Comparison of ENCODE assay signal across 29 mouse cellular contexts in the genomic region with DNA sequence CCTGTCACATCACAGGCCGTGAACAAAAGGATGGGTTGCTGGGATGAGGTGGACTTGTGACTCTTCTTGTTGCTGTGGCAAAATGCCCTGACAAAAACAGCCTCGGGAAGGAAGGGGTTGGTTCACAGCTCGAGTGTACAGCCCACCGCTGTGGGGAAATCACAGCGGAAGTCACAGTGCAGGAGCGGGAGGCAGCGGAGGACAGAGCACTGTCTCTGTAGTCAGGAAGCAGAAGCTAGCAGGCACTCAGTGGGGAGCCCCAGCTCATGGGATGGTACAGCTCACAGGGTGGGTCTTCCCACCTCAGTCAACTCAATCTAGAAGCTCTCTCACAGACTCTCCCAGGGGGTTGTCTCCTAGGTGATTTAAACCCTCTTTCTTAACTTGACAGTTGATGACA. TPM values are rescaled to one million over a fixed set of nuclear protein-coding genes. Genes with fewer than 3 reads are reported as not detected.
A peak's percentile ranks its signal among the peaks of the same experiment; 100 is the strongest.
DNase-seq lines count a peak whose midpoint lies in the region; ATAC-seq lines count a peak whose summit lies in the region.
"Had no signal": no experiment of that assay in that cellular context is flagged by ENCODE, and none has a peak within 500 bp of the region (broad histone marks: within the 10 kb centered on the region; RNA-seq: fewer than 3 reads in every experiment).

No protein-coding gene starts in this region.

- DNase-seq in thymus, adult 18-20 months, result peak; percentile 15 to 25
- no peak for DNase-seq in thymus, postnatal 0 days (ENCODE audit: low spot score)
- DNase-seq in natural killer cell, adult 2 months (ENCODE audit: low spot score in 2 of 2), result peak; percentile 17 to 40
- peak; percentile 58 for DNase-seq in thymus, postnatal 4 days
- DNase-seq in layer of hippocampus, adult 8-10 months (ENCODE audit: low spot score in 2 of 2), result no peak
- DNase-seq in midbrain, embryonic 11.5 days (ENCODE audit: low spot score, missing footprints), result no peak
- DNase-seq in forebrain, embryonic 10.5 days (ENCODE audit: extremely low spot score, low spot score), result no peak
- DNase-seq: adrenal gland, adult 2 months; cerebellum, adult 11-12 months; cerebellum, postnatal 10 days; heart, adult 11 months; heart, postnatal 10 days; kidney, adult 11 months; left cerebral cortex, postnatal 4 days; lung, embryonic 14.5 days; right cerebral cortex, postnatal 14 days had no signal

- no peak overlapping the region for H3K4me3 ChIP-seq in midbrain, embryonic 11.5 days (ENCODE audit: low read depth, low read length)
- no peak overlapping the region for H3K4me3 ChIP-seq in forebrain, embryonic 10.5 days
- H3K4me3 ChIP-seq: embryonic facial prominence, embryonic 12.5 days; forebrain, embryonic 12.5 days; heart, embryonic 12.5 days; hindbrain, embryonic 10.5 days; limb, embryonic 15.5 days; midbrain, embryonic 13.5 days; neural tube, embryonic 12.5 days had no signal

- no peaks in the 10 kb centered on the region for H3K4me1 ChIP-seq in midbrain, embryonic 11.5 days (ENCODE audit: control insufficient read depth, insufficient read depth, low read length)
- peaks cover 17% of the 10 kb centered on the region for H3K4me1 ChIP-seq in forebrain, embryonic 10.5 days
- H3K4me1 ChIP-seq: midbrain, embryonic 13.5 days had no signal

- no peaks in the 10 kb centered on the region for H3K27me3 ChIP-seq in midbrain, embryonic 11.5 days (ENCODE audit: control insufficient read depth, insufficient read depth, low read length)
- no peaks in the 10 kb centered on the region for H3K27me3 ChIP-seq in forebrain, embryonic 10.5 days (ENCODE audit: poor library complexity, severe bottlenecking)
- H3K27me3 ChIP-seq: embryonic facial prominence, embryonic 12.5 days; forebrain, embryonic 12.5 days; heart, embryonic 12.5 days; limb, embryonic 15.5 days; midbrain, embryonic 13.5 days; neural tube, embryonic 12.5 days; Patski had no signal

- no peaks in the 10 kb centered on the region for H3K36me3 ChIP-seq in midbrain, embryonic 11.5 days (ENCODE audit: control insufficient read depth, insufficient read depth, low read length)
- no peaks in the 10 kb centered on the region for H3K36me3 ChIP-seq in forebrain, embryonic 10.5 days (replicated peaks)
- H3K36me3 ChIP-seq: embryonic facial prominence, embryonic 12.5 days; forebrain, embryonic 12.5 days; heart, embryonic 12.5 days; hindbrain, embryonic 10.5 days; limb, embryonic 15.5 days; midbrain, embryonic 13.5 days; neural tube, embryonic 12.5 days had no signal

- peak; percentile 33 for ATAC-seq in common myeloid progenitor, adult 5-6 weeks (replicated peaks; ENCODE audit: low read depth, poor library complexity, severe bottlenecking)
- no peak for ATAC-seq in midbrain, embryonic 11.5 days (ENCODE audit: low FRiP score)
- ATAC-seq: hindbrain, postnatal 0 days; midbrain, embryonic 13.5 days; Patski had no signal

- H3K9me3 ChIP-seq in midbrain, embryonic 11.5 days (ENCODE audit: control insufficient read depth, low read length), result no peaks in the 10 kb centered on the region
- H3K9me3 ChIP-seq in forebrain, embryonic 10.5 days, result no peaks in the 10 kb centered on the region
- H3K9me3 ChIP-seq: embryonic facial prominence, embryonic 12.5 days; forebrain, embryonic 12.5 days; heart, embryonic 12.5 days; hindbrain, embryonic 10.5 days; limb, embryonic 15.5 days; midbrain, embryonic 13.5 days; neural tube, embryonic 12.5 days had no signal

- no peak overlapping the region for H3K9ac ChIP-seq in midbrain, embryonic 11.5 days (ENCODE audit: low read length)
- H3K9ac ChIP-seq: embryonic facial prominence, embryonic 12.5 days; forebrain, embryonic 12.5 days; heart, embryonic 12.5 days; limb, embryonic 15.5 days; liver, embryonic 14.5 days; lung, embryonic 14.5 days; midbrain, embryonic 13.5 days; neural tube, embryonic 12.5 days had no signal

- WGBS in midbrain, embryonic 11.5 days, result 78% methylated on average over 7 of the region's 7 CpGs
- 84% methylated on average over 7 of the region's 7 CpGs for WGBS in forebrain, embryonic 10.5 days

- no peak overlapping the region for H3K27ac ChIP-seq in midbrain, embryonic 11.5 days (ENCODE audit: low read depth, low read length)
- H3K27ac ChIP-seq in forebrain, embryonic 10.5 days, result no peak overlapping the region
- H3K27ac ChIP-seq: embryonic facial prominence, embryonic 12.5 days; forebrain, embryonic 12.5 days; hindbrain, embryonic 10.5 days; hindbrain, postnatal 0 days; kidney, postnatal 0 days; limb, embryonic 15.5 days; liver, embryonic 14.5 days; midbrain, embryonic 13.5 days; neural tube, embryonic 12.5 days; stomach, postnatal 0 days had no signal

- H3K4me2 ChIP-seq in midbrain, embryonic 11.5 days, result no peak overlapping the region
- H3K4me2 ChIP-seq: embryonic facial prominence, embryonic 12.5 days; forebrain, embryonic 12.5 days; heart, embryonic 12.5 days; limb, embryonic 15.5 days; lung, embryonic 14.5 days; midbrain, embryonic 13.5 days; neural tube, embryonic 12.5 days had no signal

RNA-seq across cellular contexts. Expression of a gene that starts 10.1 kb away (rescaled TPM):
- 9.8 and 10.9 TPM in 2 replicates for polyA plus RNA-seq in thymus, postnatal 0 days (2015; fragmentation: Nextera tagmentation; extraction: Ambion mirVana)
- 21.4 and 30.6 TPM in 2 replicates for total RNA-seq in common myeloid progenitor, adult 5-6 weeks (2017)
- total RNA-seq in layer of hippocampus, adult 8-10 months (2022), result 10 to 100 TPM; 13.8 to 17.4 (median 16.6) TPM
- 11.7 and 12.6 TPM in 2 replicates for polyA plus RNA-seq in midbrain, embryonic 11.5 days (2014; fragmentation: Nextera tagmentation; extraction: Ambion mirVana)
- 9.2 and 9.6 TPM in 2 replicates for polyA plus RNA-seq in forebrain, embryonic 10.5 days (2016; fragmentation: Nextera tagmentation; extraction: Ambion mirVana)

RNA-seq across cellular contexts. Expression of a gene that starts 39.5 kb away (rescaled TPM):
- 828 and 912 TPM in 2 replicates for polyA plus RNA-seq in thymus, postnatal 0 days (2015; fragmentation: Nextera tagmentation; extraction: Ambion mirVana)
- 162 and 229 TPM in 2 replicates for total RNA-seq in common myeloid progenitor, adult 5-6 weeks (2017)
- total RNA-seq in layer of hippocampus, adult 8-10 months (2022), result 10 to 100 TPM; 38.7 to 48.0 (median 44.1) TPM
- polyA plus RNA-seq in midbrain, embryonic 11.5 days (2014; fragmentation: Nextera tagmentation; extraction: Ambion mirVana), result 612 and 702 TPM in 2 replicates
- polyA plus RNA-seq in forebrain, embryonic 10.5 days (2016; fragmentation: Nextera tagmentation; extraction: Ambion mirVana), result 818 and 845 TPM in 2 replicates

Comparison
In these comparisons a context has a peak if more than half of its experiments do, and no peak if none do; other contexts are left out.
1. DNase-seq: peak in thymus, adult 18-20 months (2 of 2), natural killer cell, adult 2 months (2 of 2) and thymus, postnatal 4 days (single experiment); none in thymus, postnatal 0 days (single experiment), layer of hippocampus, adult 8-10 months (0 of 2), midbrain, embryonic 11.5 days (single experiment) and forebrain, embryonic 10.5 days (single experiment).